Mouse (Mus musculus): Measurements from ENCODE around the gene Kcnma1.

The Kcnma1 gene

DNA sequence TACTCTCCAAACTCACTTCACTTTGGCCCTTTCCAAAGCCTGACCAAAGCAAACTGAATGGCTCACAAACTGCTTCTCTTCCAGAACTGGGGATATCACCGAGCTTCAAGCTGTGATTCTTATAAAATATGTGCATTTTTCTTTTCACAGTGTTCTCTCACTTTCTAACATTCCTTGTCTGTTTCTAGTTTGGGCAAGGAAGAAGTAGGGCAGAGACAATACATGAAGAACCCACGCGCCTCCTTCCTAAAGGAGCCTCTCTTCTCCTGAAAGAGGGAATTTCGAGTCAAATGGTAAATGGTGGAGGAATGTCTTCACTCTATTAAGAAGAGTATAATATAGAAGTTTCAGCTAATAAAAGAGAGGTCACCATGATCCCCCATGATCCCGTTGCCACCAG lies 709.0 kb downstream of the Kcnma1 start:
- in situ Hi-C loops (cut with MboI, MseI) = no loop called here

DNA sequence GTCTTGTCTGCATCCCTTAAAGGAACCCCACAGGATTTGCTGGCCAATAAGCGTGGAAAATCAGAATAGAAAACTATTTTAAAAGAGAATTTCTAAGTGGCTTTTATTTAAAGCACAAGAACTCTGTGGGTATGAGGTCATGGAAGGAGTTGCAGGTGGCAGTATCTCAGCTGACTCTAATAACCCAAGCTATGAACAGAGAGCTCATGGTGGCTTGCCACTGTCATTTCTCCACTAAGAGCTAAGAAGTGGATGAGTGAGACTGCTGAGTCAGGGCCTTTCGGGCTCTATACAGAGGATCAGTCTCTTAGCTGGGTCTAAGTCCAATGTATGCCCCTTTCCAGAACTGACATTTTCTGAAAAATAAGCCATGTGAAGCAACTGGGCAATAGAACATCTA lies 713.8 kb downstream of the Kcnma1 start:
- in situ Hi-C loops (cut with MboI, MseI) = no loop called here

DNA sequence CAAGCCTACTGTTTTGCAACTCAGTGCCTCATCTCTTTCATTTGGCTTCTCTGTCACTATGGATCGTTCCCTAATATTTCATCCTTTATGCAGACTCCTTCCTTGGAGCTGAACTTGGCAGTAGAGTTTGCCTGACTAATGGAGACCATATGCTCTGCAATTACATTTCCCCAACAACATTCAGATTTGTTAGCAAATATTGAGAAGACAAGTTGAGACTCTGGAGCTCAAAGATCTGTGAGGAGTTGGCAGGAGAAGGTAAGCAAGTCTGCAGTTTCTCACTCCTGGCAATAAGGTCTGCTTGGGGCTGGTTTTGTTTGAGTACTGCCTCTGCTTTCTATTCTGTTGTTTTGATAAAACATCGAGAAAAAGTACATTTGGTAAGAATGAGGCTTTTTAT lies 723.7 kb downstream of the Kcnma1 start:
- in situ Hi-C loops (cut with MboI, MseI) = no loop called here

DNA sequence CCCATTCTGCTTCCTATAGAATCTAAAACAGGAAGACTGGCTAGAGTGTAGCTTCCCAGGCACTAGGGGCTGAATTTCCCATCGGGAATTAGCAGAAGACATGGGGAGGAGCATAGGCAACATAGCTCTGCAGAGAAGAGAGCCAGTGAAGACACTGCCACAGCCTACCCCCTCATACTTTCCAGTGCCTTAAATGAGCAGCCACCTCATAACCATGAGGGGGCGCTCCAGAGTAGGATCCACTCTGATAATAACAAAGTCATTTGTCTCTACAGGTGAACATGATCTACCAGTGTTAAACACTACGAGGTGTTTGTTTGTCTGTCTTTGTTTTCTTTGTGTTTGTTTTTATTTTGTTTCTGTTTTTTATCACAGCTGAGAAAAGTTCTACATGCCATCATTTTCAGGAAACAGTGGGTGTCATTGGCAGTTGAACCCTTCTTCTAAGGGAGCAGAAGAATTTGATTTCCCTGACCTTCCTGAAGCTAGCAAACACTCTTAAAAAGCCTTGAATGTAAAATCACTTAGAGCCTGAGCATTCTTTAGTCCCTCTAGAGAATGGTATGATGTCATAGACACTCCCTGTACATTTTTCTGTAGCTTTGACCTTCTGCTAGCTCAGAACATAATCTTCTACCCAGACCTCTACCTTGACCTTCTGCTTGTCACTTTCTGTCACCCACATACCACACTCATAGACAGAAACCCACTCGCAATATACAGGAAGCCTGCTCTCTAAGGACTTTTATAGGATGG lies 747.6 kb downstream of the Kcnma1 start:
- in situ Hi-C loops (cut with MboI, MseI) = no loop called here

DNA sequence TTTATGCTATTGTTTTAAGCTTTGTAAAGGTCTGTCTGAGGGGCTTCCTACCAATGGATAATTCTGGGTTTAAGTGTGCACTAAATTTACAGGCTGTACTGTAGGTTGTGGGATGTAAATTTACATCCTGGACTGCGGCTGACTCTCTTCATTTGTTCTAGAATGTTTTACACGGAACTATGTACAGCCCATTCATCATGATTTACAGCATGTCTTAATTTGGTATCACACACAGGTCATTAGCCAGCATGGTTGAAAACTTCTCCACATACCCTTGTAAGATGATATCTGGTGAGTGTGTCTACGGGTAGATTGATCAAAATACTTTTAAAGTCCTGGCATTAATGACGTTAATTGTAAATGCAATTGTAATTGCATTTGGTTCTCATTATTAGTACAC lies 761.1 kb downstream of the Kcnma1 start:
- in situ Hi-C loops (cut with MboI, MseI) = no loop called here

DNA sequence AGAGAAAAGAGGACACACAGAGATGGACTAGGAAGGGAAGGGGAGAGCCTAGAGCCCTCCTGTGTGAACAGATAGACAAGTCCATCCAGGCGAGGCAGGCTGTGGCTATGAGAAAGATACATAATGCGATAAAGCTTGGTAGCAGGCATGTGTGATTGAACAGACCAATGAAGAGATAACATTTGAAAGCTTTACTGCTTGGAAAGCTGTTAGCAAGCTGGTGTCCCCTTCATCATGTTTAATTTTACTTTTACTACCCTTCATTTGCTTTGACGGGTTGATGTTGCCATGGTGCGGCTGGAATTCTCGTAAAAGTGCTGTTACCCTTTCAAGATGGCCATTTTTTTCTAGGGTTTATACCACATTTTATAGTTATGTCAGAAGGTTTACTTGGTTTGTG lies 769.8 kb downstream of the Kcnma1 start:
- in situ Hi-C loops (cut with MboI, MseI) = no loop called here

DNA sequence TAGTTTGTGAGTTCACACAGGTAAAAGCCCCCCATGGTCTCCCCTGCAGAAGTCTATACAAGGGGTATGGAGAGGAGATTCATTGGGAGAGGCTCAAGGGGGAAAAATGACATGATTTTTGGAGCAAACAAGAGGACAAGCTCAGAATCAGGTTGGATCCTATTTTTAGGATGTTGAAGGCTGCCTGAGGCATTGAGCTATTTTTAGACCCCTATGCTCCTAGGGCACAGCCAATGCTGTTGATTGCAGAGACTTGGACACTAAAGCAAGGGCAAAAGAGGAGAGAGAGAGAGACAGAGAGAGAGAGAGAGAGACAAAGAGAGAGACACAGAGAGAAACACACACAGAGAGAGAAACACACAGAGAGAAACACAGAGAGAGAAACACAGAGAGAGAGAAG lies 770.4 kb downstream of the Kcnma1 start:
- in situ Hi-C loops (cut with MboI, MseI) = no loop called here
